Mouse (Mus musculus) heart, embryonic 16.5 days (tissue): Measurements from ENCODE around the gene Rps6ka3. TPM values are rescaled to one million over a fixed set of nuclear protein-coding genes. Genes with fewer than 3 reads are reported as not detected.

Experiments
- ATAC-seq: fragments of 200-750 bp; cut with Nextera tagmentation; replicated peaks from 2 replicates; pipeline ENCODE4 v1.8.0; 2017; ENCODE audit warnings: moderate number of reproducible peaks; ENCODE audit not compliant: insufficient read depth, low FRiP score; ENCODE audit errors: extremely low read depth
- H3K27ac ChIP-seq: fragments of 300-500 bp; sonication (generic); 2 replicates; pipeline ENCODE4 v1.5.1; 2014; ENCODE audit warnings: mild to moderate bottlenecking, low read length, control low read depth, moderate library complexity
- H3K27me3 ChIP-seq: fragments of 300-500 bp; sonication (generic); 2 replicates; pipeline ENCODE4 v1.6.1; 2014; ENCODE audit warnings: low read length, mixed read lengths; ENCODE audit not compliant: control insufficient read depth, insufficient read depth
- H3K36me3 ChIP-seq: fragments of 300-500 bp; sonication (generic); 2 replicates; pipeline ENCODE4 v1.6.1; 2014; ENCODE audit not compliant: control insufficient read depth, insufficient read depth
- H3K4me1 ChIP-seq: fragments of 300-500 bp; sonication (generic); 2 replicates; pipeline ENCODE4 v1.6.1; 2014; ENCODE audit warnings: low read length, mixed read lengths; ENCODE audit not compliant: control insufficient read depth, insufficient read depth
- H3K4me2 ChIP-seq: fragments of 300-500 bp; sonication (generic); 2 replicates; pipeline ENCODE4 v1.6.1; 2014; ENCODE audit warnings: low read depth, mild to moderate bottlenecking, control low read depth, low read length
- H3K4me3 ChIP-seq: fragments of 300-500 bp; sonication (generic); 2 replicates; pipeline ENCODE4 v1.5.1; 2014; ENCODE audit warnings: mild to moderate bottlenecking, control low read depth, low read length
- H3K9ac ChIP-seq: fragments of 300-500 bp; sonication (generic); 2 replicates; pipeline ENCODE4 v1.6.1; 2014; ENCODE audit warnings: low read length, control low read depth
- H3K9me3 ChIP-seq: fragments of 300-500 bp; sonication (generic); replicated peaks from 2 replicates; pipeline ENCODE4 v1.6.1; 2016; ENCODE audit warnings: low read length; ENCODE audit not compliant: control insufficient read depth
- WGBS: fragments of 180-500 bp; shearing (Covaris S2); extraction: QIAGEN DNeasy Blood & Tissue Kit; methylation state at CpG from one replicate; pipeline ENCODE4 v1.1.7; 2014; 5-methylcytosine and 5-hydroxymethylcytosine counted together
- polyA plus RNA-seq: library from polyadenylated mRNA; unstranded; fragments of >200 nt; fragmentation: Nextera tagmentation; extraction: Ambion mirVana; gene quantifications from 2 replicates; pipeline ENCODE4 v1.2.1, GENCODE M21; 2015

The Rps6ka3 gene
- polyA plus RNA-seq, 1 experiment from 2014 or later: 5.7 TPM

DNA sequence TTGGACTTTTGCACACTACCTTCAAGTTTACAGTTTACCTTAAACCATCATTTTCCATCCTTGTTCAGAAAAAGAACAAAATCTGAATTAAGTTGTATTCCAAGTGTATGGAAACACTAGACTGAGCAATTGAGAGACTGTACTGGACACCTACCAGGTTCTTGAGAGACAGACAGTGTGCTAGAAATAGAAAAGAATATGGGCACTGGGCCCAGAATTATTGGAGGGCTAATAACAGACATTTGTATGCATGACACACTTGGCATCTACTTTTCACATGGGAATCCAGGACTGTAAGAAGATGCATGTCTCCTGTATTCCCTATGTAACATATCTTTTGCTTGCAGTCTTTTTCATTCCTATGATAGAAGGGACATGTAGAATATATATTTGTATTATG is 178.8 kb downstream of the Rps6ka3 start:
- Histone ChIP-seq H3K27me3 (no peaks in the 10 kb centered on the region), H3K36me3 (no peaks in the 10 kb centered on the region; the same call in 1 of the 2 replicates), H3K4me3 (no peak overlapping the region), H3K4me1 (no peaks in the 10 kb centered on the region), H3K27ac (no peak overlapping the region), H3K4me2 (no peak overlapping the region), H3K9me3 (no peaks in the 10 kb centered on the region), H3K9ac (no peak overlapping the region)
- peak; percentile 55 for ATAC-seq

GRCm38 (mm10) chrX:159390347-159390962 is 180.3 kb downstream of the Rps6ka3 start:
- Histone ChIP-seq H3K36me3 (no peaks in the 10 kb centered on the region), H3K4me2 (no peak overlapping the region), H3K4me1 (no peaks in the 10 kb centered on the region), H3K27ac (no peak overlapping the region), H3K4me3 (no peak overlapping the region), H3K9ac (no peak overlapping the region), H3K9me3 (no peaks in the 10 kb centered on the region), H3K27me3 (no peaks in the 10 kb centered on the region)
- 61% methylated on average over 6 of the region's 6 CpGs for WGBS
- no peak for ATAC-seq

GRCm38 (mm10) chrX:159391239-159391638 is 181.1 kb downstream of the Rps6ka3 start:
- H3K27ac ChIP-seq: no peak overlapping the region
- no peaks in the 10 kb centered on the region for H3K36me3 ChIP-seq
- ATAC-seq: no peak
- no peak overlapping the region for H3K9ac ChIP-seq
- H3K4me2 ChIP-seq: no peak overlapping the region
- WGBS: 66% methylated on average over 3 of the region's 3 CpGs
- H3K27me3 ChIP-seq: no peaks in the 10 kb centered on the region
- H3K4me1 ChIP-seq: no peaks in the 10 kb centered on the region
- H3K9me3 ChIP-seq: no peaks in the 10 kb centered on the region
- no peak overlapping the region for H3K4me3 ChIP-seq

GRCm38 (mm10) chrX:159409253-159409652 is 199.1 kb downstream of the Rps6ka3 start:
- no peak overlapping the region for H3K27ac ChIP-seq
- no peak overlapping the region for H3K9ac ChIP-seq
- H3K36me3 ChIP-seq: no peaks in the 10 kb centered on the region
- H3K4me2 ChIP-seq: no peak overlapping the region
- no peaks in the 10 kb centered on the region for H3K9me3 ChIP-seq
- WGBS: 30% methylated on average over 4 of the region's 4 CpGs
- H3K4me3 ChIP-seq: no peak overlapping the region
- ATAC-seq: no peak
- no peaks in the 10 kb centered on the region for H3K4me1 ChIP-seq
- H3K27me3 ChIP-seq: peaks cover 3% of the 10 kb centered on the region; the same call in 1 of the 2 replicates

DNA sequence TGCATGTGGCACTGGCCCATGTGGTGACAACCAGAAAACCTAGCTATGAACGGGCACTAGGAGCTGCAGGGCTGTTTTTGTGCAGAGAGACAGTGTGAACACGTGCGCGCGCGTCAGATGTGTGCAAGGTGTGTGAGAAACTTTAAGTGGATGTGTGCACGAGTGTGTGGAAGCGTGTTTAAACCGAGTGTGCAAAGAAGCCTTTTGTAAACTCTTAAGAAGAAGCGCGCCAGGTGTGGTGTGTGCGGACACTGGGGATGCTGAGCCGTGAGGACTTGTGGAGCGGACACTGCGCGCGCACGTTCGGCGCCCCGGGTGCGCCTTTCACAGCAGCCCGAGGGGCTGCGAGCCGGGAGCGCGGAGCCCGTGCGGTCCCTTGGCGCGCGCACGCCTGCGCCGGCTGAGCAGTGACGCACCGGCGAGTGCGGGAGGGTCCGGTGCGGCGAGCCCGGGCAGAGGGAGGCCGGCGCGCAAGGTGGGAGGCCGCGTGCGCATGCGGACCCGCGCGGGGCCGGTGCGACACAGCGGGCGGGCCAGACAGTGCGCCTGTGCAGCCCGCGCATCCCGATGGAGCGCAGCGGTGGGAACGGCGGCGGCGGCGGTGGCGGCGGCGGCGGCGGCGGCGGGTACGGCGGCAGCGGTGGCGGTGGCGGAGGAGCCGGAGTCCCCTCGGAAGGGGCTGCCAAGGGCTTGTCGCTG is 204.2 kb downstream of the Rps6ka3 start, which contains the start of gene Map7d2:
TSS of gene Map7d2 (plus strand) at position 443 of the 699 bp plus-strand sequence.
- 15% methylated on average over 51 of the region's 83 CpGs for WGBS
- ATAC-seq: peak; percentile 41; the same call in 1 of the 2 replicates
- H3K27me3 ChIP-seq: peaks cover 10% of the 10 kb centered on the region; the same call in 1 of the 2 replicates
- H3K9me3 ChIP-seq: no peaks in the 10 kb centered on the region
- H3K4me2 ChIP-seq: peak within 1 kb of the TSS; percentile 92
- no peaks in the 10 kb centered on the region for H3K4me1 ChIP-seq
- H3K27ac ChIP-seq: no peak within 1 kb of the TSS
- H3K4me3 ChIP-seq: peak within 1 kb of the TSS; percentile 60
- H3K36me3 ChIP-seq: no peaks in the 10 kb centered on the region
- H3K9ac ChIP-seq: peak within 1 kb of the TSS; percentile 49; the same call in 1 of the 2 replicates

GRCm38 (mm10) chrX:159414829-159415673 is 204.9 kb downstream of the Rps6ka3 start:
- H3K4me3 ChIP-seq: peak overlapping the region; percentile 60
- 15% methylated on average over 63 of the region's 65 CpGs for WGBS
- ATAC-seq: no peak; the same call in 1 of the 2 replicates
- peaks cover 10% of the 10 kb centered on the region; the same call in 1 of the 2 replicates for H3K27me3 ChIP-seq
- H3K36me3 ChIP-seq: no peaks in the 10 kb centered on the region
- H3K4me2 ChIP-seq: peak overlapping the region; percentile 92
- H3K9ac ChIP-seq: peak overlapping the region; percentile 49; the same call in 1 of the 2 replicates
- H3K9me3 ChIP-seq: no peaks in the 10 kb centered on the region
- H3K27ac ChIP-seq: no peak overlapping the region
- H3K4me1 ChIP-seq: no peaks in the 10 kb centered on the region

Other genes with a start within 250 kb of the Rps6ka3 start
- gene Eif1ax, start 161.9 kb downstream of the Rps6ka3 start, polyA plus RNA-seq: 92.6 and 93.7 TPM in 2 replicates
- gene Map7d2, start 204.3 kb downstream of the Rps6ka3 start, polyA plus RNA-seq: 0.86 and 0.96 TPM in 2 replicates